Mouse (Mus musculus): ENCODE data around the gene Stk19. TPM values are rescaled to one million over a fixed set of nuclear protein-coding genes. Genes with fewer than 3 reads are reported as not detected.
A peak's percentile ranks its signal among the peaks of the same experiment; 100 is the strongest.

The Stk19 gene
- polyA plus RNA-seq, 1 experiment from 2014 or later, result 24.7 TPM

DNA sequence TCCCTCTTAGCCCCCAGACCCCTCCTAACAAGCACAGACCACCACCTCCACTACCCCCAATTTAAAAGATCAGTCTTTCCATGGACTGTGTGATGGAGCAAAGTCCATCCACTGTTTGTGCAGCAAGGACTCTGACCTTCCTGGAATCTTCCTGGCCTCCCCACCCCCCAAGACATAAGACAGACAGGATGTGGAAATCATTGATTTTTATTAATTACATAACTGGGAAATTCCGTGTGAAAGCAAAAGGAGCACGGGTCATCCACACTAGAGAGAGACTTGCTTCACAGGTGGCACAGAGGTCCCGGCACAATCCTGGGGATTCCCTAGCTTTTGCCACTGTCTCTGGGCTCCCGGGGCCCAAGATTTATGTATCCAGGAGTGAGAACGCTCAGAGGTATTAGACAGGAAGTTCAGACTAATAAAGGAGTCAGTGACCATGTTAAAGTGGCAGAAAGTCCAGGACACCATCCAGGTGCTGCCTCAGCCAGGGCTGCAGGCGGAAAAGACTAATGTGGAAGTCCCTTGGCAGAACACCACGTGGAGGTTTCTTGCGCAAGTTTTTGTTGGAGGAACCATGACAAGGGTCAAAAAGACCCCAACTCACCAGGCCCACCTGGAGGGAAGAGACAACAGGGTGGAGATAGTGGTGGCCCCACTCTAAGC is 25.8 kb upstream of the Stk19 start, which contains the start of gene Cfb:
Gene Cfb, minus strand, starts transcription at position 103 of the 666 bp plus-strand sequence.
- Histone ChIP-seq H3K4me3 (ENCODE audit: low read depth, low read length) (no peak within 1 kb of the TSS), H3K27me3 (ENCODE audit: control insufficient read depth, insufficient read depth, low read length) (no peaks in the 10 kb centered on the region), H3K4me1 (ENCODE audit: control insufficient read depth, insufficient read depth, low read length) (no peaks in the 10 kb centered on the region), H3K27ac (ENCODE audit: low read depth, low read length) (no peak within 1 kb of the TSS), H3K4me2 (ENCODE audit: low read depth) (no peak within 1 kb of the TSS), H3K9me3 (ENCODE audit: control insufficient read depth, low read length) (no peaks in the 10 kb centered on the region), H3K36me3 (ENCODE audit: control insufficient read depth, insufficient read depth, low read length) (no peaks in the 10 kb centered on the region), H3K9ac (ENCODE audit: low read length) (no peak within 1 kb of the TSS)
- ATAC-seq (ENCODE audit: insufficient read depth, low FRiP score, low TSS enrichment) (no peak), DNase-seq (ENCODE audit: low spot score) (no peak)
- 65% methylated on average over 8 of the region's 8 CpGs for WGBS

DNA sequence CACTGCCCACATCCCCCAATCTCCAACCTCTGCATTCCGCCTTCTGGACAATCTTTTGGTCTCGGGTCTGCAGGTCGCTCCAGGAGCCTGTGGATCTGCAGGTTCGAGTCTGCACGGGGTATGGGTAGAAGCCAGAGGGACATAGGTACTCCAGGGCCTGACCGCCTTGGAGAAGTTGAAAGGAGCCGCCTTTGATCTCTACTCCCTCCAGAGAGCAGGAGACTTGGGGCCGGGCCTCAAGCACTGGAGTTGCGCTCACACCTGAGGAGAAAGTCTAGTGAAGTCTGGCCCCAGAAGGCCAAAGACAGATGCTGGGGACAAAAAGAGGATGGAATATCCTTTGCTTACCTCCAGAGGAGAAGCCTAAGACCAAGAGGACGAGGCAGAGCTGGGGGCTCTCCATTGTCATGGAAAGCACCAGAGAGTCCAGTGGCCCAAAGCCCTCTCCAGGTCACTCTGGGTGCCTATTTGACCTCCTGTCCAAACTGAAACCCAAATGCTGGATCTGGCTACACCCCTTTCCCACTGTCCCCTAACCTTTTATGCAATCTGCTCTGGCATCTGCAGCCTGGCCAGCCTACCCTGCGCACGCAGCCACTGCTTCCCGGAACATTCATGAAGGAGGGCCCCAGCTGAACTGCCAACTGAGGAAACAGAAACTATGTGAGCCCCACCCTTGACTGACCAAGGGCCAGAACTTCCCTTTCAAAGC is 25.1 kb upstream of the Stk19 start:
- Histone ChIP-seq H3K4me2 (ENCODE audit: low read depth) (no peak overlapping the region), H3K27me3 (ENCODE audit: control insufficient read depth, insufficient read depth, low read length) (no peaks in the 10 kb centered on the region), H3K27ac (ENCODE audit: low read depth, low read length) (no peak overlapping the region), H3K4me1 (ENCODE audit: control insufficient read depth, insufficient read depth, low read length) (no peaks in the 10 kb centered on the region), H3K36me3 (ENCODE audit: control insufficient read depth, insufficient read depth, low read length) (no peaks in the 10 kb centered on the region), H3K9me3 (ENCODE audit: control insufficient read depth, low read length) (no peaks in the 10 kb centered on the region), H3K4me3 (ENCODE audit: low read depth, low read length) (no peak overlapping the region), H3K9ac (ENCODE audit: low read length) (no peak overlapping the region)
- 70% methylated on average over 13 of the region's 13 CpGs for WGBS
- DNase-seq (ENCODE audit: low spot score) (no peak), ATAC-seq (ENCODE audit: insufficient read depth, low FRiP score, low TSS enrichment) (no peak)

DNA sequence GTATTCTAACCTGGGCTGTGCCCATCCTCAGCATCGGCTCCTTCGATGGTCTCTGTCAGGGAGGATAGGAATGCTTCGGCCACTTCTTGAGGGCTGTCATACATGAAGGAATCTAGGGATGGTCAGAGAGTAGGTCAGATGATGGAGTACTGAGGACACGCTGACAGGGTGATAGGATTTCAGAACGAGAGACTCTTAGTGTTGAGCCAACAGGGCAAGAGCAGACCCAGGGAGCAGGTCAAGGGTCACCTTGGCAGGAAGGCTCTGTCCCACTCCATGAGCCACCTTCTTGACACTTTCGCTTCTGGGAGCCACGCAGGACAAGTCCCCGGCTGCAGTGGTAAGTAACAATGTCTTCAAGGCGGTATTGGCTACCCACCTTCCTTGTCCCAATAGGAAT is 23.8 kb upstream of the Stk19 start:
- H3K27ac ChIP-seq (ENCODE audit: low read depth, low read length), result no peak overlapping the region
- no peak overlapping the region for H3K4me2 ChIP-seq (ENCODE audit: low read depth)
- H3K36me3 ChIP-seq (ENCODE audit: control insufficient read depth, insufficient read depth, low read length), result no peaks in the 10 kb centered on the region
- H3K27me3 ChIP-seq (ENCODE audit: control insufficient read depth, insufficient read depth, low read length), result no peaks in the 10 kb centered on the region
- no peak overlapping the region for H3K4me3 ChIP-seq (ENCODE audit: low read depth, low read length)
- no peaks in the 10 kb centered on the region for H3K4me1 ChIP-seq (ENCODE audit: control insufficient read depth, insufficient read depth, low read length)
- 87% methylated on average over 9 of the region's 9 CpGs for WGBS
- DNase-seq (ENCODE audit: low spot score), result no peak
- H3K9ac ChIP-seq (ENCODE audit: low read length), result no peak overlapping the region
- H3K9me3 ChIP-seq (ENCODE audit: control insufficient read depth, low read length), result no peaks in the 10 kb centered on the region
- ATAC-seq (ENCODE audit: insufficient read depth, low FRiP score, low TSS enrichment), result no peak

DNA sequence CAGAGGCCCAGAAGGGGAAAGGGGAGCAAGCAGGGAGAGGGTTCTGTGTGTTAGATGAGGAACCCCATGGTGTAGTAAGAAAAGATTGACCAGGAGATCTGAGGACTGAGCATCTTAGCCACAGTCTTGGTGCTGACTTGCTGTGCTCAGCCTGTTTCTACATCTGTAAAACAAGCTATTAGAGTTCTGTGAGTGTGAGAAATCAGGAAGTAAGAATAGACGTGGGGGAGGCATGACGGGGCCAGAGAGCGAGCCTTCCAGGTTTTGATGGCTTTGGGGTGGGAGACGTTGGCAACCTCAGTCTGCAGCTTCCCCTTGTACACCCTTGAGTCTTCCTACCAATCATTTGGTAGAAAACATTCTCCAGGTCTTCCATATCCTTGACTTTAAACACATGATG is 21.9 kb upstream of the Stk19 start:
- Histone ChIP-seq H3K27me3 (ENCODE audit: control insufficient read depth, insufficient read depth, low read length) (no peaks in the 10 kb centered on the region), H3K27ac (ENCODE audit: low read depth, low read length) (no peak overlapping the region), H3K4me2 (ENCODE audit: low read depth) (no peak overlapping the region), H3K4me3 (ENCODE audit: low read depth, low read length) (no peak overlapping the region), H3K4me1 (ENCODE audit: control insufficient read depth, insufficient read depth, low read length) (no peaks in the 10 kb centered on the region), H3K36me3 (ENCODE audit: control insufficient read depth, insufficient read depth, low read length) (peaks cover 3% of the 10 kb centered on the region), H3K9me3 (ENCODE audit: control insufficient read depth, low read length) (no peaks in the 10 kb centered on the region), H3K9ac (ENCODE audit: low read length) (no peak overlapping the region)
- ATAC-seq (ENCODE audit: insufficient read depth, low FRiP score, low TSS enrichment) (no peak), DNase-seq (ENCODE audit: low spot score) (no peak)
- WGBS, result 91% methylated on average over 4 of the region's 4 CpGs

DNA sequence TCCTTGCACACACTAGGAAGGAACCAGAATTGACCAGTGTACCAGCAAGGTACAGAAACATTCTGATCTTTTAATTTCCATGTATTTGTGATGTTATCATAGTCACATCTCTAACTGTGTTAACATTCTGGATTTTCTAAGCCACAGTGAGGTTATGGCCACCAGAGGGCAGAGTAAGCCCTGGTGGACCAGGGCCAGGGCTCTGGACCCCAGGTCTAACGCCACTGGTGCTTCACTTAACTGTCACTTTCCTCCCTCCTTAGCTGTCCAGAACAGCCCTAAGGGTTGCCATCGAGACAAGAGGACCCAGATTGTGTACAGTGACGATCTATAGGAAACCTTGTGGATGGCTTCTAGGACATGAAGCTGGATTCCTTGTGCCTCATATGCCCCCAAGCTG is 19.1 kb upstream of the Stk19 start:
- Histone ChIP-seq H3K27me3 (ENCODE audit: control insufficient read depth, insufficient read depth, low read length) (no peaks in the 10 kb centered on the region), H3K27ac (ENCODE audit: low read depth, low read length) (no peak overlapping the region), H3K4me3 (ENCODE audit: low read depth, low read length) (no peak overlapping the region), H3K4me2 (ENCODE audit: low read depth) (no peak overlapping the region), H3K9me3 (ENCODE audit: control insufficient read depth, low read length) (no peaks in the 10 kb centered on the region), H3K36me3 (ENCODE audit: control insufficient read depth, insufficient read depth, low read length) (peaks cover 3% of the 10 kb centered on the region), H3K4me1 (ENCODE audit: control insufficient read depth, insufficient read depth, low read length) (peaks cover 5% of the 10 kb centered on the region; the same call in 1 of the 2 replicates), H3K9ac (ENCODE audit: low read length) (no peak overlapping the region)
- ATAC-seq (ENCODE audit: insufficient read depth, low FRiP score, low TSS enrichment), result no peak
- DNase-seq (ENCODE audit: low spot score), result peak; percentile 56
- 51% methylated on average over 3 of the region's 3 CpGs for WGBS

DNA sequence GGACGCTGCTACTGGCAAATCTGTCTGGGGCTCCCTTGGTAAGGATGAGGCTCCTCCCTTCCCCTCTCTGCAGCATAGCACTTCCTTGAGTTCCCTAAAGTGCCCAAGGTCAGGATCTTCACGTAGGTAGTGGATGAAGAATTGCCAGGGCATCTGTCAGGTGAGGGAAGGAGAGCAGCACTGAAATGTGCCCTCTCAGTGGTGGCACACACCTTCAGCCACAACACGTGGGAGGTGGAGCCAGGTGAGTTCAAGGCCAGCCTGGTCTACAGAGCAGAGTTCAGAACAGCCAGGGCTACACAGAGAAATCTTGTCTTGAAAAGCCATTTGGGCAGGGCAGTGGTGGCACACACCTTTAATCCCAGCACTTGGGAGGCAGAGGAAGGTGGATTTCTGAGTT is 18.0 kb upstream of the Stk19 start:
- H3K4me1 ChIP-seq (ENCODE audit: control insufficient read depth, insufficient read depth, low read length), result peaks cover 6% of the 10 kb centered on the region; the same call in 1 of the 2 replicates
- H3K4me2 ChIP-seq (ENCODE audit: low read depth), result no peak overlapping the region
- H3K27ac ChIP-seq (ENCODE audit: low read depth, low read length), result no peak overlapping the region
- H3K9ac ChIP-seq (ENCODE audit: low read length), result no peak overlapping the region
- DNase-seq (ENCODE audit: low spot score) (no peak), ATAC-seq (ENCODE audit: insufficient read depth, low FRiP score, low TSS enrichment) (no peak)
- peaks cover 3% of the 10 kb centered on the region for H3K36me3 ChIP-seq (ENCODE audit: control insufficient read depth, insufficient read depth, low read length)
- no peak overlapping the region for H3K4me3 ChIP-seq (ENCODE audit: low read depth, low read length)
- 82% methylated on average over 3 of the region's 3 CpGs for WGBS
- no peaks in the 10 kb centered on the region for H3K27me3 ChIP-seq (ENCODE audit: control insufficient read depth, insufficient read depth, low read length)
- H3K9me3 ChIP-seq (ENCODE audit: control insufficient read depth, low read length), result no peaks in the 10 kb centered on the region

DNA sequence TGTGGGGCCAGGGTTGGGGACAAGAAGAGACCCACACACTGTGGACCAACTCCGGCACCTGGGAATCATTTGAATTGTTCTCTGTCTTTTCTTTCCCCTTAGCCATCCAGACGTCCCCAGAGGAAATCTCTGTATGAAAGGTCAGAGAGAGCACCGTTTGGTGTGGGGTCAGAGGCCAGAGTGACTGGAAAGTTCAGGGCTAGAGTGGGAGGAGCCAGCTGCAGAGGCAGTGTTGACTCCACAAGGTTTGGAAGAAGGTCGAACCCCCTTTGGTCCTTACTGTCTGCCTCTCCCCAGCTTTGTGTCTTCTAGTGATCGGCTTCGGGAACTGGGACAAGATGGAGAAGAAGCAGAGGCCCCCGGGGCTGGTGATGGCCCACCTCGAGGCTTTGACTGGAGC is 16.8 kb upstream of the Stk19 start:
- Histone ChIP-seq H3K27me3 (ENCODE audit: control insufficient read depth, insufficient read depth, low read length) (no peaks in the 10 kb centered on the region), H3K4me2 (ENCODE audit: low read depth) (no peak overlapping the region), H3K36me3 (ENCODE audit: control insufficient read depth, insufficient read depth, low read length) (peaks cover 3% of the 10 kb centered on the region), H3K4me1 (ENCODE audit: control insufficient read depth, insufficient read depth, low read length) (peaks cover 9% of the 10 kb centered on the region), H3K9ac (ENCODE audit: low read length) (no peak overlapping the region), H3K4me3 (ENCODE audit: low read depth, low read length) (no peak overlapping the region), H3K27ac (ENCODE audit: low read depth, low read length) (no peak overlapping the region), H3K9me3 (ENCODE audit: control insufficient read depth, low read length) (no peaks in the 10 kb centered on the region)
- 76% methylated on average over 8 of the region's 8 CpGs for WGBS
- ATAC-seq (ENCODE audit: insufficient read depth, low FRiP score, low TSS enrichment), result no peak
- no peak for DNase-seq (ENCODE audit: low spot score)

DNA sequence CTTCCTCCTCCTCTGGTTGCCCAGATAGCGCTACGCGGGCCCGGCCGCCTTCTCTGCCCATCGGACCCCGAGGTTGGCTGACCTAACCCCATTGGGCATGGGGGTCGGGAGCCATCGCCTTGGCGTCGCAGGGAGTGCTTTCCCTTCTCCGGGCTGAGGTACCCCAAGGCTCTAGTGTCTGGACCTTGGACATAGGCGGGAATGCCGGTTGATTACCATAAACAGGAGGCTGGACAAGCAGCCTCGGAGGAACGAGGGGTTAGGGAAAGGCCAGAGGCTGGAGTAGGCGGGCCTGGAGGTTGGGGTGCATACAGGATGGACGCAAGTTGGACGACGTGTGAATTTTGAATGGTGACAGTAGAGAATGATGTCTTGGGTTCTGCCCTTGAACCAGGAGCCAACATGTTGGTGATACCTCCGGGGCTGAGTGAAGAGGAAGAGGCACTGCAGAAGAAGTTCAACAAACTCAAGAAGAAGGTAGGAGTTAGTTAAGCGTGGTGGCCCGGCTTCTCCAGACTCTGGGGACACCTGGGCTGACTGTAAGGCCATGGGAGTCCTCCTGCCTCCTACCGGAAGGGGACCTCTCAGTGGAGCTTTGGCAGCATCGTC is 13.9 kb upstream of the Stk19 start:
- Histone ChIP-seq H3K9me3 (ENCODE audit: control insufficient read depth, low read length) (no peaks in the 10 kb centered on the region), H3K4me2 (ENCODE audit: low read depth) (peak overlapping the region; percentile 71), H3K9ac (ENCODE audit: low read length) (peak overlapping the region; percentile 76), H3K4me3 (ENCODE audit: low read depth, low read length) (peak overlapping the region; percentile 68), H3K27me3 (ENCODE audit: control insufficient read depth, insufficient read depth, low read length) (no peaks in the 10 kb centered on the region), H3K27ac (ENCODE audit: low read depth, low read length) (no peak overlapping the region), H3K4me1 (ENCODE audit: control insufficient read depth, insufficient read depth, low read length) (peaks cover 9% of the 10 kb centered on the region), H3K36me3 (ENCODE audit: control insufficient read depth, insufficient read depth, low read length) (peaks cover 9% of the 10 kb centered on the region)
- DNase-seq (ENCODE audit: low spot score) (no peak), ATAC-seq (ENCODE audit: insufficient read depth, low FRiP score, low TSS enrichment) (no peak)
- 1% methylated on average over 25 of the region's 25 CpGs for WGBS

Measured in neural tube, embryonic 11.5 days (tissue).